Mouse (Mus musculus) stomach, postnatal 0 days (tissue): ENCODE results near the gene Gm45194. TPM values are rescaled to one million over a fixed set of nuclear protein-coding genes. Genes with fewer than 3 reads are reported as not detected.

Source experiments
- ATAC-seq: fragments of 200-750 bp; cut with Nextera tagmentation; 2 replicates; pipeline ENCODE4 v1.8.0; 2017; ENCODE audit not compliant: low FRiP score, low TSS enrichment
- DNase-seq: peaks from one replicate; pipeline ENCODE4 v3.0.0-alpha.2; 2016; ENCODE audit warnings: low spot score
- H3K27ac ChIP-seq: fragments of 300-500 bp; sonication (generic); replicated peaks from 2 replicates; pipeline ENCODE4 v1.5.1; 2014; ENCODE audit warnings: mild to moderate bottlenecking, control low read depth
- H3K27me3 ChIP-seq: fragments of 300-500 bp; sonication (generic); 2 replicates; pipeline ENCODE4 v1.6.1; 2014; ENCODE audit warnings: low read length; ENCODE audit not compliant: control insufficient read depth, insufficient read depth
- H3K36me3 ChIP-seq: fragments of 300-500 bp; sonication (generic); 2 replicates; pipeline ENCODE4 v1.6.1; 2014; ENCODE audit warnings: low read length, mixed read lengths; ENCODE audit not compliant: control insufficient read depth, insufficient read depth
- H3K4me1 ChIP-seq: fragments of 300-500 bp; sonication (generic); replicated peaks from 2 replicates; pipeline ENCODE4 v1.6.1; 2014; ENCODE audit warnings: antibody characterized with exemption; ENCODE audit not compliant: control insufficient read depth, insufficient read depth
- H3K4me2 ChIP-seq: fragments of 300-500 bp; sonication (generic); replicated peaks from 2 replicates; pipeline ENCODE4 v1.6.1; 2014; ENCODE audit warnings: low read depth, mild to moderate bottlenecking, control low read depth, moderate library complexity
- H3K4me3 ChIP-seq: fragments of 300-500 bp; sonication (generic); 2 replicates; pipeline ENCODE4 v1.5.1; 2014; ENCODE audit warnings: low read depth, low read length, control low read depth
- H3K9ac ChIP-seq: fragments of 300-500 bp; sonication (generic); 2 replicates; pipeline ENCODE4 v1.6.1; 2014; ENCODE audit warnings: mild to moderate bottlenecking, low read length, control low read depth, mixed read lengths
- H3K9me3 ChIP-seq: fragments of 300-500 bp; sonication (generic); 2 replicates; pipeline ENCODE4 v1.6.1; 2016; ENCODE audit warnings: low read length; ENCODE audit not compliant: control insufficient read depth
- CTCF ChIP-seq: IDR thresholded peaks from 2 replicates; pipeline ENCODE4 v1.5.1; 2016; ENCODE audit warnings: antibody characterized with exemption, low read depth, mild to moderate bottlenecking, moderate library complexity
- EP300 ChIP-seq: optimal IDR thresholded peaks from 2 replicates; pipeline ENCODE3; 2016; ENCODE audit warnings: antibody characterized with exemption
- WGBS: fragments of 180-500 bp; shearing (Covaris S2); extraction: QIAGEN DNeasy Blood & Tissue Kit; methylation state at CpG from one replicate; pipeline ENCODE4 v1.1.7; 2014; 5-methylcytosine and 5-hydroxymethylcytosine counted together
- polyA plus RNA-seq: library from polyadenylated mRNA; unstranded; fragments of >200 nt; fragmentation: Nextera tagmentation; extraction: Ambion mirVana; gene quantifications from 2 replicates; pipeline ENCODE4 v1.2.1, GENCODE M21; 2015

Gm45194 gene
- polyA plus RNA-seq, 1 experiment from 2014 or later, result not detected

GRCm38 (mm10) chrX:111960909-111961308, 69.7 kb downstream of the Gm45194 start:
- no peak overlapping the region for H3K4me2 ChIP-seq
- DNase-seq, result no peak
- no peaks in the 10 kb centered on the region for H3K27me3 ChIP-seq
- TF ChIP-seq CTCF, result no peak
- no peak for TF ChIP-seq EP300
- H3K9ac ChIP-seq, result no peak overlapping the region
- no peaks in the 10 kb centered on the region for H3K36me3 ChIP-seq
- ATAC-seq, result no peak
- H3K9me3 ChIP-seq, result no peaks in the 10 kb centered on the region
- H3K4me1 ChIP-seq, result no peaks in the 10 kb centered on the region
- WGBS, result 60% methylated on average over 4 of the region's 4 CpGs
- no peak overlapping the region for H3K27ac ChIP-seq
- H3K4me3 ChIP-seq, result no peak overlapping the region

- TF ChIP-seq CTCF (no peak), EP300 (no peak)
- DNase-seq (no peak), ATAC-seq (no peak)
- H3K27me3 ChIP-seq, result no peaks in the 10 kb centered on the region
- no peak overlapping the region for H3K4me2 ChIP-seq
- no peaks in the 10 kb centered on the region for H3K4me1 ChIP-seq
- no peak overlapping the region for H3K9ac ChIP-seq
- H3K36me3 ChIP-seq, result no peaks in the 10 kb centered on the region
- WGBS, result 21% methylated on average over 1 of the region's 1 CpGs
- H3K4me3 ChIP-seq, result no peak overlapping the region
- no peaks in the 10 kb centered on the region for H3K9me3 ChIP-seq
- H3K27ac ChIP-seq, result no peak overlapping the region
Measured at GRCm38 (mm10) chrX:111999661-112000060, 108.5 kb downstream of the Gm45194 start.

GRCm38 (mm10) chrX:112010707-112011106, 119.5 kb downstream of the Gm45194 start, which contains the start of gene Tex16:
TSS of gene Tex16 (plus strand) at chrX:112011007.
- TF ChIP-seq EP300, result no peak
- no peak for TF ChIP-seq CTCF

GRCm38 (mm10) chrX:112238749-112239148, 347.6 kb downstream of the Gm45194 start, which contains the start of gene 4933403O08Rik:
TSS of gene 4933403O08Rik (plus strand) at chrX:112239049.
- Histone ChIP-seq H3K36me3 (no peaks in the 10 kb centered on the region), H3K4me1 (no peaks in the 10 kb centered on the region), H3K4me3 (no peak within 1 kb of the TSS), H3K9ac (no peak within 1 kb of the TSS), H3K27me3 (no peaks in the 10 kb centered on the region), H3K9me3 (no peaks in the 10 kb centered on the region), H3K4me2 (no peak within 1 kb of the TSS), H3K27ac (no peak within 1 kb of the TSS)
- TF ChIP-seq EP300 (no peak), CTCF (no peak)
- ATAC-seq, result no peak
- no peak for DNase-seq
- WGBS, result 85% methylated on average over 3 of the region's 3 CpGs

More at GRCm38 (mm10) chrX:112010707-112011106, 119.5 kb downstream of the Gm45194 start, which contains the start of gene Tex16:
- no peaks in the 10 kb centered on the region for H3K4me1 ChIP-seq
- no peaks in the 10 kb centered on the region for H3K36me3 ChIP-seq
- H3K27ac ChIP-seq, result no peak within 1 kb of the TSS
- DNase-seq (no peak), ATAC-seq (no peak)
- H3K9ac ChIP-seq, result no peak within 1 kb of the TSS
- H3K4me2 ChIP-seq, result no peak within 1 kb of the TSS
- no peak within 1 kb of the TSS for H3K4me3 ChIP-seq
- no peaks in the 10 kb centered on the region for H3K9me3 ChIP-seq
- H3K27me3 ChIP-seq, result no peaks in the 10 kb centered on the region

GRCm38 (mm10) chrX:112242916-112243315, 351.7 kb downstream of the Gm45194 start:
- DNase-seq (no peak), ATAC-seq (no peak)
- WGBS, result 80% methylated on average over 1 of the region's 1 CpGs
- Histone ChIP-seq H3K9me3 (no peaks in the 10 kb centered on the region), H3K4me1 (no peaks in the 10 kb centered on the region), H3K27ac (no peak overlapping the region), H3K36me3 (no peaks in the 10 kb centered on the region), H3K9ac (no peak overlapping the region), H3K27me3 (no peaks in the 10 kb centered on the region), H3K4me2 (no peak overlapping the region), H3K4me3 (no peak overlapping the region)
- TF ChIP-seq CTCF, result no peak
- TF ChIP-seq EP300, result no peak

- TF ChIP-seq EP300 (no peak), CTCF (no peak)
- H3K9ac ChIP-seq, result no peak overlapping the region
- WGBS, result 63% methylated on average over 2 of the region's 2 CpGs
- H3K36me3 ChIP-seq, result no peaks in the 10 kb centered on the region
- no peaks in the 10 kb centered on the region for H3K9me3 ChIP-seq
- no peak overlapping the region for H3K4me2 ChIP-seq
- no peaks in the 10 kb centered on the region for H3K4me1 ChIP-seq
- H3K4me3 ChIP-seq, result no peak overlapping the region
- no peak overlapping the region for H3K27ac ChIP-seq
- no peaks in the 10 kb centered on the region for H3K27me3 ChIP-seq
- ATAC-seq (no peak), DNase-seq (no peak)
Measured at GRCm38 (mm10) chrX:112255513-112255912, 364.3 kb downstream of the Gm45194 start.
